Mouse (Mus musculus): ENCODE measurements at regions not wholly inside any gene's neighbourhood (a gene's known extent, or its start where the extent isn't known, plus 50 kb on each side); places are given as distances from the start of the nearest gene placed in this dataset.

DNA sequence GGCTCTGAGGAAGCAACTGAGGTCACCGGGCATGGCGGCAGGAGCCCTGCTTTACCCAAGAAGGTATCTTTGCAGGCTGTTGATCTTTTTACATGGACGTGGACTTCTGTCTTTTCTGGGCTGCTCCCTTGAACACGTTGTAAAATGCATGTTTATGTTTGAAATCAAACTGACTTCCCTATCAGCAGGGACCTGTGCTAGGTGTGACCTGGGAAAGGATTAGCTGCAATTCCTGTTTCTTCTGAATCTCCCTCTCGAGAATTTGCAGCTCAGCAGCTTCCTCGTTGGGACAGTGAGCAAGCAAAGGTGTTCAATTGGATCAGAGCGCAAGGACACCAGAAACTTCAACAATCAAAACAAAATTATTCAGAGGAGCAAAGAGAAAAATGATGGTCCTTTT is 243.6 kb downstream of the Ikzf2 start:
- TF ChIP-seq EP300 (IDR thresholded peaks at IDR 0.05; ENCODE audit: insufficient read depth, low read depth, low read length) (no peak), POLR2A (IDR thresholded peaks at IDR 0.05; ENCODE audit: insufficient read depth, low read length) (no peak)

Data from ES-Bruce4 (cell line).